Mouse (Mus musculus) layer of hippocampus, adult 6 months (tissue): ENCODE measurements around the gene Cenpf. TPM values are rescaled to one million over a fixed set of nuclear protein-coding genes. Genes with fewer than 3 reads are reported as not detected.

Experiments used
- long read RNA-seq, 2 experiments: library from polyadenylated mRNA; unstranded; transcript quantifications; one replicate each; pipeline ENCODE4 v2.0.0; 2019 to 2020
- polyA plus RNA-seq: library from polyadenylated mRNA; unstranded; fragments of <200 nt; fragmentation: Nextera tagmentation; gene quantifications from 2 replicates; pipeline ENCODE4 v1.2.3, GENCODE M21; 2021

Cenpf gene
- polyA plus RNA-seq = 0.55 and 0.77 TPM in 2 replicates
- long read RNA-seq, experiment 1 = 0 reads
- long read RNA-seq, experiment 2, partial matches to known transcripts = 4 of 5 reads
- long read RNA-seq, experiment 2, other reads (novel, unspliced or antisense) = 1 of 5 reads

GRCm38 (mm10) chr1:189687654-189688387 is at the start of gene Cenpf:
Gene Cenpf, minus strand, starts transcription at chr1:189688086.

GRCm38 (mm10) chr1:189727884-189728783 is 40.2 kb upstream of the Cenpf start, which contains the start of gene Ptpn14:
Gene Ptpn14, plus strand, starts transcription at chr1:189728268.

Other genes starting within 250 kb of the Cenpf start
- gene Ptpn14, start 40.2 kb upstream of the Cenpf start, polyA plus RNA-seq = 3.0 and 4.5 TPM in 2 replicates
- gene Smyd2, start 234.3 kb upstream of the Cenpf start, polyA plus RNA-seq = 92.4 and 108 TPM in 2 replicates